Mouse (Mus musculus) lung, embryonic 15.5 days (tissue): ENCODE results near the gene Tmem158. TPM values are rescaled to one million over a fixed set of nuclear protein-coding genes. Genes with fewer than 3 reads are reported as not detected.

Experiments
- ATAC-seq: fragments of 200-750 bp; cut with Nextera tagmentation; 2 replicates; pipeline ENCODE4 v1.8.0; 2017; ENCODE audit warnings: moderate number of reproducible peaks, borderline replicate concordance; ENCODE audit not compliant: low FRiP score, low TSS enrichment; ENCODE audit errors: extremely low read depth
- H3K27ac ChIP-seq: fragments of 300-500 bp; sonication (generic); 2 replicates; pipeline ENCODE4 v1.5.1; 2015; ENCODE audit warnings: moderate library complexity, mild to moderate bottlenecking, inconsistent platforms
- H3K27me3 ChIP-seq: fragments of 300-500 bp; sonication (generic); 2 replicates; pipeline ENCODE4 v1.6.1; 2015; ENCODE audit warnings: inconsistent platforms
- H3K36me3 ChIP-seq: fragments of 300-500 bp; sonication (generic); 2 replicates; pipeline ENCODE4 v1.6.1; 2015; ENCODE audit warnings: inconsistent platforms
- H3K4me1 ChIP-seq: fragments of 300-500 bp; sonication (generic); 2 replicates; pipeline ENCODE4 v1.6.1; 2015; ENCODE audit warnings: inconsistent platforms
- H3K4me2 ChIP-seq: fragments of 300-500 bp; sonication (generic); 2 replicates; pipeline ENCODE4 v1.6.1; 2015; ENCODE audit warnings: inconsistent platforms, mild to moderate bottlenecking, moderate library complexity
- H3K4me3 ChIP-seq: fragments of 300-500 bp; sonication (generic); 2 replicates; pipeline ENCODE4 v1.5.1; 2015; ENCODE audit warnings: mild to moderate bottlenecking, inconsistent platforms
- H3K9ac ChIP-seq: fragments of 300-500 bp; sonication (generic); 2 replicates; pipeline ENCODE4 v1.6.1; 2015; ENCODE audit warnings: inconsistent platforms
- H3K9me3 ChIP-seq: fragments of 300-500 bp; sonication (generic); 2 replicates; pipeline ENCODE4 v1.6.1; 2016; ENCODE audit warnings: inconsistent platforms
- WGBS: fragments of 180-500 bp; shearing (Covaris S2); methylation state at CpG from one replicate; pipeline ENCODE4 v1.1.7; 2015; 5-methylcytosine and 5-hydroxymethylcytosine counted together
- polyA plus RNA-seq: library from polyadenylated mRNA; unstranded; fragments of >200 nt; fragmentation: Nextera tagmentation; extraction: Ambion mirVana; gene quantifications from 2 replicates; pipeline ENCODE4 v1.2.1, GENCODE M21; 2015

The Tmem158 gene
- polyA plus RNA-seq, 1 experiment from 2014 or later: 17.3 TPM

DNA sequence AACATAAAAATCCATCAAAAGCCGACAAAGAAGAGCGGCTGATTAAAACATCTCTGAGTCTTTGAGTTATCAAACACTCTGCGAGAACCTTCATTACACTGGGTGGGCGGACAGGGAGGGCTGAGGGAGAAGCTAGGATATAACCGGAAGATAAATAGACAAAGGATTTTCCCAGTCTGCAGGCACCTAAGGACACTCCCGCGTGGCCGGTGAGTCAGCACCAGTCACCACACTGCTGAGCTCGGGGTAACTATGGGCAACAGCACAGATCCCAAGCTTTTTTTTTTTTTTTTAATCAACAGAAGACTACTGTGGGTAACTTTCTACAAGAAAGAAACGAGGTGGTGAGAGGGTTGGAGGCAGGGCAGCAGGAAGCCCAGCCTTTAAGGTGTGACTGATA lies 16.6 kb downstream of the Tmem158 start:
- ATAC-seq: no peak
- WGBS: 36% methylated on average over 10 of the region's 10 CpGs
- no peak overlapping the region for H3K4me2 ChIP-seq

DNA sequence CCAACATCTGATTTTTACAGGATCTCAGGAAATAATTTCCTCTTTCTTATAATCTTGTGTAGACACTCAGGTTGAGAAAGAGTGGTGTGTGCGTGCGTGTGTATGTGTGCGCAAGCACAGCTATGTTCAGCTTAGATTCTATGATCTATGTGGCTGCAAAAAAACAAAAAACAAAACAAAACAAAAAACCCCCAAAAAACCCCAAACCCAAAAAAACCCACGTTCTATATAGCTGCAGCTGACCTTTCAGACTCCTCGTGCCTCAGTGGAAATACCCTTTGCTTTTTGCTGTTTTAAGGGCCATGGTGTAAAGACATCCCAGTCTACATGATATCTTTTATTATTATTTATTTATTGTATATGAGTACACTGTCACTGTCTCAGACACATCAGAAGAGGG lies 19.4 kb downstream of the Tmem158 start:
- no peak overlapping the region for H3K9ac ChIP-seq
- no peak for ATAC-seq
- peaks cover 28% of the 10 kb centered on the region for H3K4me1 ChIP-seq
- no peak overlapping the region for H3K4me2 ChIP-seq
- no peak overlapping the region for H3K4me3 ChIP-seq
- 94% methylated on average over 5 of the region's 5 CpGs for WGBS
- no peak overlapping the region for H3K27ac ChIP-seq
- H3K27me3 ChIP-seq: no peaks in the 10 kb centered on the region
- no peaks in the 10 kb centered on the region for H3K36me3 ChIP-seq
- no peaks in the 10 kb centered on the region for H3K9me3 ChIP-seq

More for the DNA sequence above, 16.6 kb downstream of the Tmem158 start:
- Histone ChIP-seq H3K36me3 (no peaks in the 10 kb centered on the region), H3K27me3 (no peaks in the 10 kb centered on the region), H3K4me1 (peaks cover 10% of the 10 kb centered on the region; the same call in 1 of the 2 replicates), H3K4me3 (no peak overlapping the region), H3K9ac (no peak overlapping the region), H3K27ac (no peak overlapping the region), H3K9me3 (no peaks in the 10 kb centered on the region)

GRCm38 (mm10) chr9:123240751-123241150 lies 19.8 kb downstream of the Tmem158 start:
- no peaks in the 10 kb centered on the region for H3K36me3 ChIP-seq
- no peaks in the 10 kb centered on the region for H3K9me3 ChIP-seq
- H3K4me1 ChIP-seq: peaks cover 32% of the 10 kb centered on the region
- H3K4me3 ChIP-seq: no peak overlapping the region
- WGBS: 92% methylated on average over 2 of the region's 2 CpGs
- H3K27ac ChIP-seq: no peak overlapping the region
- H3K27me3 ChIP-seq: no peaks in the 10 kb centered on the region
- ATAC-seq: no peak
- H3K9ac ChIP-seq: no peak overlapping the region
- H3K4me2 ChIP-seq: no peak overlapping the region

- 89% methylated on average over 5 of the region's 5 CpGs for WGBS
- H3K27me3 ChIP-seq: no peaks in the 10 kb centered on the region
These were observed 20.3 kb downstream of the Tmem158 start for GRCm38 (mm10) chr9:123240271-123240670.

GRCm38 (mm10) chr9:123239651-123240050 lies 20.9 kb downstream of the Tmem158 start:
- Histone ChIP-seq H3K4me1 (peaks cover 32% of the 10 kb centered on the region), H3K4me3 (no peak overlapping the region), H3K9me3 (no peaks in the 10 kb centered on the region), H3K36me3 (no peaks in the 10 kb centered on the region), H3K27ac (peak overlapping the region; percentile 82), H3K9ac (no peak overlapping the region), H3K27me3 (no peaks in the 10 kb centered on the region), H3K4me2 (no peak overlapping the region)
- ATAC-seq: no peak
- WGBS: 52% methylated on average over 2 of the region's 2 CpGs

More at GRCm38 (mm10) chr9:123240271-123240670, 20.3 kb downstream of the Tmem158 start:
- Histone ChIP-seq H3K36me3 (no peaks in the 10 kb centered on the region), H3K9me3 (no peaks in the 10 kb centered on the region), H3K4me2 (no peak overlapping the region), H3K4me3 (no peak overlapping the region), H3K9ac (no peak overlapping the region), H3K4me1 (peaks cover 32% of the 10 kb centered on the region), H3K27ac (0 out of 2 replicates have a peak overlapping the region, but pooled peaks have one; percentile 82)
- ATAC-seq: no peak

- H3K36me3 ChIP-seq: no peaks in the 10 kb centered on the region
- WGBS: 35% methylated on average over 4 of the region's 4 CpGs
- ATAC-seq: peak; percentile 56; the same call in 1 of the 2 replicates
These were observed 22.1 kb downstream of the Tmem158 start for GRCm38 (mm10) chr9:123238256-123239045.

DNA sequence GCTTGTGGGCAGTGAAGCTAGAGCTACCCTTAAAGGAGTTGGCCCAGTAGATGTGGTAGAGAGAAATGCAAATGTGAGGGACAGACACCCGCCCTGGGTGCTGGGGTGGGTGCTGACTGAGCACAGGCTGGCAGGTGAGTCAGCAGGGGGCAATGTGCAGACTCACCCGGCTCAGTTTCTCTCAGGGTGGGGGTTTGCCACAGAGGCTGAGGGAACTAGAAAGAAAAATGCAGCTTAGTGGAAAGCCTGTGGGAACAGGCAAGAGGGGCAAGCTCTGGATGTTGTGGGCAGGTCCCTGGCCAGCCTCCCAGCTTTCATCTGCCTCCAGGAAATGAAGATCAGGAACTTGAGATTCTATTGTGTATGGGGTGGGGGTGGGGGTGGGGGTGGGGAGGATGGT lies 22.8 kb downstream of the Tmem158 start:
- 33% methylated on average over 2 of the region's 2 CpGs for WGBS
- no peaks in the 10 kb centered on the region for H3K27me3 ChIP-seq
- peak overlapping the region; percentile 82 for H3K27ac ChIP-seq
- H3K4me2 ChIP-seq: no peak overlapping the region
- no peak overlapping the region for H3K9ac ChIP-seq
- ATAC-seq: peak; percentile 79
- peaks cover 32% of the 10 kb centered on the region for H3K4me1 ChIP-seq
- H3K36me3 ChIP-seq: no peaks in the 10 kb centered on the region
- no peak overlapping the region for H3K4me3 ChIP-seq
- H3K9me3 ChIP-seq: no peaks in the 10 kb centered on the region

More at GRCm38 (mm10) chr9:123238256-123239045, 22.1 kb downstream of the Tmem158 start:
- H3K27ac ChIP-seq: peak overlapping the region; percentile 82
- H3K4me1 ChIP-seq: peaks cover 32% of the 10 kb centered on the region
- no peak overlapping the region for H3K4me3 ChIP-seq
- H3K9ac ChIP-seq: no peak overlapping the region
- no peaks in the 10 kb centered on the region for H3K27me3 ChIP-seq
- H3K4me2 ChIP-seq: peak overlapping the region; percentile 9; the same call in 1 of the 2 replicates
- no peaks in the 10 kb centered on the region for H3K9me3 ChIP-seq

DNA sequence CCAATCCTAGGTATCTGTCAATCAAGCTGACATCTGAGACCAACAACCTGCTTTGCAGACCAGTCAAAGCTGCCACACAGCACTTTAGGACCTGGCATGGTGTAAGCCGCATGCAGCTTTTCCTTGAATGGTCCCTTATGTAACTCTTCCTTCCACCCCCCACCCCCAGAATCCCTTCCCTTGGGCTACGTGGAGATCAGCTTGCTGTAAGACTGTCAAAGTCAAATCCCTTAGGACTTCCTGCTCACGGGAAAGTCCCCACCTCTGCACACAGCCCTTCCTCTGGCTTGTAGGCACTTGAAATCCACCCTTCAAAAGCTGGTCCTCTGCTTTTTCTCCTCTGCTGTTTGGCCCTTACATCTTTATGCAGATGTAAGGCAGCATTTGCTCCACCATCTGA lies 24.9 kb downstream of the Tmem158 start:
- ATAC-seq: no peak

DNA sequence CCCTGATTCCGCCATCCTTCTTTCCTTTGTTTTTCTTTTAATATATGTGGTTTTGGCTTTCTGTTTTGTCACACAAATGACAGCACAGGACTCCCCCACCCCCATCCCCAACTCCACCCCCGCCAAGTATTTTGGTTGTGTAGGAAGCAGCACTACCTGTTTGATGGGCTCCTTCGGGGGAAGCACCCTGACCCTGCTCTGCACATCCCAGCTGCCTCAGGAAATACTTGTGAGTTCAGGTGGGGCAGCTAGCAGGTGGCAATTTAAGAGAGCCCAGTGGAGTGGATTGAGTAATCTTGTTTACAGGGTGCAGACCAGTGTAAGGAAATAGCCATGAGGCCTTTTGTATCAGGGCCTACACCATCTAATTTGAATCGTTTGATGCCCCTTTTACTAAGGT lies 30.7 kb downstream of the Tmem158 start:
- no peaks in the 10 kb centered on the region for H3K9me3 ChIP-seq
- no peaks in the 10 kb centered on the region for H3K36me3 ChIP-seq
- H3K4me1 ChIP-seq: no peaks in the 10 kb centered on the region
- no peak overlapping the region for H3K27ac ChIP-seq
- no peak overlapping the region for H3K4me3 ChIP-seq
- WGBS: 63% methylated on average over 4 of the region's 4 CpGs
- H3K9ac ChIP-seq: no peak overlapping the region
- H3K27me3 ChIP-seq: no peaks in the 10 kb centered on the region
- no peak for ATAC-seq
- H3K4me2 ChIP-seq: no peak overlapping the region

More for the DNA sequence above, 24.9 kb downstream of the Tmem158 start:
- H3K36me3 ChIP-seq: no peaks in the 10 kb centered on the region
- no peaks in the 10 kb centered on the region for H3K27me3 ChIP-seq
- H3K27ac ChIP-seq: no peak overlapping the region
- no peak overlapping the region for H3K9ac ChIP-seq
- H3K4me2 ChIP-seq: no peak overlapping the region
- H3K4me3 ChIP-seq: no peak overlapping the region
- 26% methylated on average over 3 of the region's 3 CpGs for WGBS
- H3K9me3 ChIP-seq: no peaks in the 10 kb centered on the region
- peaks cover 32% of the 10 kb centered on the region for H3K4me1 ChIP-seq

DNA sequence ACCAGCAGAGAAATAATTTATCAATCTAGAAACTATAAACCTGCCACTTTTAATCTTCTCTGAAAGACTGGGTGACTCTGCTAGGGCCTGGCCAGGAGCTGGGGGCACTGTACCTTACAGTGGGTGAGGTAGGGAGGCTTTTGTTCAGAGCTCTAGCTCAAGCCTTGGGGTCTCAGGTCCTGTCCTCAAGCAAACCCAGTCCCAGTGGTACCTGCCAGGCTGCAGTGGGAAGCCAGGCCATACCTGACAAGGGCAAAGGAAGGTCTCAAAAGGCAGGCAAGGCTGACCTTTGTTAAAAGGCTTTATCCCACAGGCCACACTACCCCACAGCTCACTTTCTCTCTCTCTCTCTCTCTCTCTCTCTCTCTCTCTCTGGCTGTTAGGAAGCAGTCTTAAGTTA lies 31.9 kb downstream of the Tmem158 start:
- Histone ChIP-seq H3K4me3 (no peak overlapping the region), H3K9ac (no peak overlapping the region), H3K27ac (no peak overlapping the region), H3K9me3 (no peaks in the 10 kb centered on the region), H3K27me3 (no peaks in the 10 kb centered on the region), H3K4me2 (no peak overlapping the region), H3K4me1 (peaks cover 8% of the 10 kb centered on the region; the same call in 1 of the 2 replicates), H3K36me3 (no peaks in the 10 kb centered on the region)
- no peak for ATAC-seq

GRCm38 (mm10) chr9:123227106-123227750 lies 33.3 kb downstream of the Tmem158 start:
- WGBS: 62% methylated on average over 3 of the region's 3 CpGs
- H3K27ac ChIP-seq: no peak overlapping the region
- peaks cover 8% of the 10 kb centered on the region; the same call in 1 of the 2 replicates for H3K4me1 ChIP-seq
- H3K27me3 ChIP-seq: no peaks in the 10 kb centered on the region
- H3K4me3 ChIP-seq: no peak overlapping the region
- H3K9me3 ChIP-seq: no peaks in the 10 kb centered on the region
- no peak overlapping the region for H3K4me2 ChIP-seq
- ATAC-seq: no peak
- H3K9ac ChIP-seq: no peak overlapping the region
- no peaks in the 10 kb centered on the region for H3K36me3 ChIP-seq

- ATAC-seq: no peak
- H3K27me3 ChIP-seq: no peaks in the 10 kb centered on the region
- H3K4me1 ChIP-seq: peaks cover 8% of the 10 kb centered on the region; the same call in 1 of the 2 replicates
- no peaks in the 10 kb centered on the region for H3K36me3 ChIP-seq
- H3K4me2 ChIP-seq: no peak overlapping the region
- H3K9me3 ChIP-seq: no peaks in the 10 kb centered on the region
- 53% methylated on average over 2 of the region's 2 CpGs for WGBS
- H3K27ac ChIP-seq: no peak overlapping the region
- no peak overlapping the region for H3K9ac ChIP-seq
- no peak overlapping the region for H3K4me3 ChIP-seq
These were observed 35.6 kb downstream of the Tmem158 start for GRCm38 (mm10) chr9:123224863-123225431.
